Mouse (Mus musculus) layer of hippocampus, postnatal 14 days (tissue): ENCODE measurements at regions not wholly inside any gene's neighbourhood (a gene's known extent, or its start where the extent isn't known, plus 50 kb on each side); places are given as distances from the start of the nearest gene placed in this dataset.

ENCODE experiments used
- DNase-seq, 2 experiments: peaks; one replicate each; pipeline ENCODE4 v3.0.0; 2021 to 2022; ENCODE audit warnings: low spot score in 2 of 2, mixed read lengths in 1 of 2

GRCm38 (mm10) chr4:26273754-26274153 lies 72.9 kb downstream of the Manea start:
- no peak for DNase-seq

GRCm38 (mm10) chr4:26259230-26260029 lies 87.3 kb downstream of the Manea start:
- no peak for DNase-seq

- DNase-seq = no peak
Measured at GRCm38 (mm10) chr4:26255889-26256288, 90.8 kb downstream of the Manea start.

GRCm38 (mm10) chr4:26247925-26248856 lies 98.5 kb downstream of the Manea start:
- peak; percentile 23 to 52 for DNase-seq

- DNase-seq = no peak
Measured at GRCm38 (mm10) chr4:26223267-26223666, 123.4 kb downstream of the Manea start.
